Mouse (Mus musculus): ENCODE data around the gene Crebrf. TPM values are rescaled to one million over a fixed set of nuclear protein-coding genes. Genes with fewer than 3 reads are reported as not detected.

The Crebrf gene
- total and polyA plus RNA-seq, 3 experiments, result 1.3 to 3.8 TPM; not detected in 1

GRCm38 (mm10) chr17:26779471-26779870 is 64.0 kb downstream of the Crebrf start:
- Histone ChIP-seq H3K9me3 (replicated peaks; ENCODE audit: insufficient read depth, low read length) (no peaks in the 10 kb centered on the region), H3K4me1 (ENCODE audit: control insufficient read depth in 1 of 2, insufficient read depth in 2 of 2, low read length in 2 of 2) (peaks cover 24 to 29% of the 10 kb centered on the region in 2 experiments), H3K27me3 (ENCODE audit: control insufficient read depth in 1 of 2, insufficient read depth in 2 of 2, low read length in 2 of 2) (no peaks in the 10 kb centered on the region), H3K4me3 (ENCODE audit: control insufficient read depth in 1 of 2, insufficient read depth in 1 of 2, low read depth in 2 of 2, low read length in 2 of 2) (no peak overlapping the region), H3K9ac (ENCODE audit: control insufficient read depth, low read depth, low read length, poor library complexity, severe bottlenecking) (no peak overlapping the region), H3K36me3 (ENCODE audit: control insufficient read depth in 1 of 2, insufficient read depth in 2 of 2, low read length in 2 of 2) (peaks cover 0 to 26% of the 10 kb centered on the region in 2 experiments; a peak in 2 of 4 replicates), H3K27ac (ENCODE audit: control insufficient read depth, low read depth, low read length) (no peak overlapping the region), H3K79me2 (ENCODE audit: control insufficient read depth, insufficient read depth, low read length, poor library complexity) (peaks cover 5% of the 10 kb centered on the region; the same call in 1 of the 2 replicates)
- no peak for DNase-seq (ENCODE audit: low read depth, low spot score)
- no peak for TF ChIP-seq TBP (IDR thresholded peaks at IDR 0.05; ENCODE audit: low read depth, low read length)
- no peak for TF ChIP-seq MAFK (IDR thresholded peaks at IDR 0.05; ENCODE audit: borderline replicate concordance, low read depth, low read length)
- TF ChIP-seq SIN3A (IDR thresholded peaks at IDR 0.05; ENCODE audit: low read length), result no peak
- no peak for TF ChIP-seq ETS1 (IDR thresholded peaks at IDR 0.05; ENCODE audit: low read depth, low read length)
- TF ChIP-seq MAZ (IDR thresholded peaks at IDR 0.05; ENCODE audit: low read depth, low read length), result no peak
- TF ChIP-seq POLR2AphosphoS2 (IDR thresholded peaks at IDR 0.05; ENCODE audit: low read length), result no peak

GRCm38 (mm10) chr17:26780750-26781571 is 65.5 kb downstream of the Crebrf start, which contains the start of gene Bnip1:
Gene Bnip1, plus strand, starts transcription at chr17:26781066.
- Histone ChIP-seq H3K36me3 (ENCODE audit: control insufficient read depth in 1 of 2, insufficient read depth in 2 of 2, low read length in 2 of 2) (peaks cover 0 to 21% of the 10 kb centered on the region in 2 experiments; a peak in 2 of 4 replicates), H3K79me2 (ENCODE audit: control insufficient read depth, insufficient read depth, low read length, poor library complexity) (peaks cover 5% of the 10 kb centered on the region; the same call in 1 of the 2 replicates), H3K9me3 (replicated peaks; ENCODE audit: insufficient read depth, low read length) (no peaks in the 10 kb centered on the region), H3K27ac (ENCODE audit: control insufficient read depth, low read depth, low read length) (peak within 1 kb of the TSS; percentile 95), H3K27me3 (ENCODE audit: control insufficient read depth in 1 of 2, insufficient read depth in 2 of 2, low read length in 2 of 2) (no peaks in the 10 kb centered on the region), H3K4me3 (ENCODE audit: control insufficient read depth in 1 of 2, insufficient read depth in 1 of 2, low read depth in 2 of 2, low read length in 2 of 2) (peak within 1 kb of the TSS; percentile 70 to 98), H3K4me1 (ENCODE audit: control insufficient read depth in 1 of 2, insufficient read depth in 2 of 2, low read length in 2 of 2) (peaks cover 22 to 26% of the 10 kb centered on the region in 2 experiments), H3K9ac (ENCODE audit: control insufficient read depth, low read depth, low read length, poor library complexity, severe bottlenecking) (peak within 1 kb of the TSS; percentile 98)
- DNase-seq (ENCODE audit: low read depth, low spot score), result peak; percentile 90
- peak; percentile 95 for TF ChIP-seq MYC (IDR thresholded peaks at IDR 0.05; ENCODE audit: low read depth, low read length)
- TF ChIP-seq UBTF (IDR thresholded peaks at IDR 0.05; ENCODE audit: borderline replicate concordance, insufficient read depth, low read depth, low read length), result no peak
- TF ChIP-seq MXI1 (IDR thresholded peaks at IDR 0.05; ENCODE audit: low read depth, low read length), result peak; percentile 94
- TF ChIP-seq GATA1 (IDR thresholded peaks at IDR 0.05; ENCODE audit: low read depth, low read length), result 0 out of 2 replicates have a peak, but pooled peaks have one; percentile 8
- TF ChIP-seq MYB (IDR thresholded peaks at IDR 0.05; ENCODE audit: low read depth, low read length), result no peak
- TF ChIP-seq ZKSCAN1 (IDR thresholded peaks at IDR 0.05; ENCODE audit: low read depth, low read length), result no peak
- no peak for TF ChIP-seq CHD2 (IDR thresholded peaks at IDR 0.05; ENCODE audit: low read length)
- TF ChIP-seq TBP (IDR thresholded peaks at IDR 0.05; ENCODE audit: low read depth, low read length), result peak; percentile 73
- no peak for TF ChIP-seq GABPA (IDR thresholded peaks at IDR 0.05; ENCODE audit: low read depth, low read length)
- peak; percentile 25; the same call in 1 of the 2 replicates for TF ChIP-seq POLR2AphosphoS2 (IDR thresholded peaks at IDR 0.05; ENCODE audit: low read length)
- TF ChIP-seq RCOR1 (IDR thresholded peaks at IDR 0.05; ENCODE audit: low read depth, low read length), result no peak
- no peak for TF ChIP-seq NRF1 (IDR thresholded peaks at IDR 0.05; ENCODE audit: insufficient read depth, low read depth, low read length, poor library complexity, severe bottlenecking)
- no peak for TF ChIP-seq MAFK (IDR thresholded peaks at IDR 0.05; ENCODE audit: borderline replicate concordance, low read depth, low read length)
- peak; percentile 43 to 83; a peak in 3 of 4 replicates for TF ChIP-seq POLR2A (IDR thresholded peaks at IDR 0.05; ENCODE audit: control insufficient read depth in 1 of 2, insufficient read depth in 1 of 2, low read depth in 1 of 2, low read length in 2 of 2, poor library complexity in 1 of 2)
- TF ChIP-seq USF2 (IDR thresholded peaks at IDR 0.05; ENCODE audit: borderline replicate concordance in 1 of 2, insufficient read depth in 1 of 2, low read depth in 1 of 2, low read length in 2 of 2), result no peak
- no peak for TF ChIP-seq ZNF384 (IDR thresholded peaks at IDR 0.05; ENCODE audit: low read depth, low read length)
- no peak for TF ChIP-seq JUND (IDR thresholded peaks at IDR 0.05; ENCODE audit: low read depth, low read length)
- TF ChIP-seq SIN3A (IDR thresholded peaks at IDR 0.05; ENCODE audit: low read length), result peak; percentile 86
- peak; percentile 78 for TF ChIP-seq NELFE (IDR thresholded peaks at IDR 0.05; ENCODE audit: low read depth, low read length)
- peak; percentile 59 for TF ChIP-seq ELF1 (IDR thresholded peaks at IDR 0.05; ENCODE audit: low read depth, low read length)
- no peak for TF ChIP-seq TAL1 (IDR thresholded peaks at IDR 0.05; ENCODE audit: low read length)
- TF ChIP-seq ETS1 (IDR thresholded peaks at IDR 0.05; ENCODE audit: low read depth, low read length), result peak; percentile 11
- peak; percentile 69; the same call in 1 of the 2 replicates for TF ChIP-seq MAZ (IDR thresholded peaks at IDR 0.05; ENCODE audit: low read depth, low read length)
- peak; percentile 94 for TF ChIP-seq MAX (IDR thresholded peaks at IDR 0.05; ENCODE audit: low read length)
- TF ChIP-seq ZMIZ1 (IDR thresholded peaks at IDR 0.05; ENCODE audit: low read depth, low read length), result peak; percentile 80
- peak; percentile 39; the same call in 1 of the 2 replicates for TF ChIP-seq BHLHE40 (IDR thresholded peaks at IDR 0.05; ENCODE audit: borderline replicate concordance, low read depth, low read length)
- TF ChIP-seq EP300 (IDR thresholded peaks at IDR 0.05; ENCODE audit: low read depth in 1 of 2, low read length in 2 of 2), result peak in 1 of 2 experiments; percentile 20; a peak in 1 of 4 replicates
- TF ChIP-seq POLR2AphosphoS5 (IDR thresholded peaks at IDR 0.05; ENCODE audit: borderline replicate concordance, low read depth, low read length), result no peak

Measured in MEL (cell line).